In the genomic region with DNA sequence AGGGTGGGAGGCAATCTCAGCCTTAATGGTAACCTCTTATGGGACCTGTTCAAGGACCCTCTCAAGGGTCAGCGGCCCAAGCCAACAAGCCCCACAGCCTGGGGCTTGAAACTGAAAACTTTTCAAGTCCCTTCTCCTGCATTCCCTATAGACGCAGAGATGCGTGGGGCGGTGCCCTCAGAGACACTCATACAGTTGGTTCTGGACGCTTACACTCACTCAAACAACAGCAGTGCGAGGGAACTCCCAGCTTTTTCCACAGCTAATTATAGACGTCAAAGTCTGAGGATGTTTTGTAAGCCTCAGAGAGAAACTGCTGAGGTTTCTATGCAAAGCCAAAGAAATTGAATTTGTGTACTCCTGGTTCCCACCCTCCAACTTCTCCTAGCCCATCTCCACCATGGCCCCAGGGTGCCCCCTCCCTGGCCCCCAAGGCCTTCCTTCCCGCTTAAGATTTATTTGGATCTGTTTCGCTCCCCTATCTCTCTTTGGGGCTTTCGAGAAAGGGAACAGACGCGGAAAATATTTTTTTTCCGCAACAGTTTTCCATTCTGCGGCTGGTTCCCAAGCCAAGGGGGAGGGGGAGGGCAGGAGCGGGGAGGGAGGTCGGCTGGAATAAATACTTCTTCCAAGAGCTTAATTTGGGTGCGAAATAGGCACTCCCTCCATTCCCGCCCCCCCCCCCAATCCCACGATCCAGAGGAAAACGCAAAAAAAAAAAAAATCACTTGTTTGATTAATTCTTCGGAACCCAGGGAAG, we compare ENCODE assay signal across 8 mouse cellular contexts. TPM values are rescaled to one million over a fixed set of nuclear protein-coding genes. Genes with fewer than 3 reads are reported as not detected.
A peak's percentile ranks its signal among the peaks of the same experiment; 100 is the strongest.
DNase-seq lines count a peak whose midpoint lies in the region; ATAC-seq lines count a peak whose summit lies in the region.

No protein-coding gene starts in this region.

- peak overlapping the region; percentile 80 for H3K9ac ChIP-seq in heart, embryonic 16.5 days (ENCODE audit: low read length)
- peak overlapping the region; percentile 62; the same call in 1 of the 2 replicates for H3K9ac ChIP-seq in midbrain, embryonic 13.5 days (replicated peaks)

- no peak for ATAC-seq in heart, embryonic 16.5 days (replicated peaks; ENCODE audit: extremely low read depth, insufficient read depth, low FRiP score)
- no peak for ATAC-seq in midbrain, embryonic 13.5 days
- no peak for ATAC-seq in cerebellum, adult (ENCODE audit: insufficient number of reproducible peaks, low FRiP score, low TSS enrichment)

- H3K36me3 ChIP-seq in embryonic facial prominence, embryonic 10.5 days (replicated peaks) = no peaks in the 10 kb centered on the region
- H3K36me3 ChIP-seq in heart, embryonic 16.5 days (ENCODE audit: control insufficient read depth, insufficient read depth) = no peaks in the 10 kb centered on the region
- H3K36me3 ChIP-seq in limb, embryonic 10.5 days = no peaks in the 10 kb centered on the region
- no peaks in the 10 kb centered on the region for H3K36me3 ChIP-seq in midbrain, embryonic 13.5 days

- H3K27ac ChIP-seq in embryonic facial prominence, embryonic 10.5 days (replicated peaks) = peak overlapping the region; percentile 76
- H3K27ac ChIP-seq in heart, embryonic 16.5 days (ENCODE audit: low read length) = peak overlapping the region; percentile 78
- no peak overlapping the region for H3K27ac ChIP-seq in limb, embryonic 10.5 days
- H3K27ac ChIP-seq in midbrain, embryonic 13.5 days = no peak overlapping the region

- 2% methylated on average over 21 of the region's 21 CpGs for WGBS in embryonic facial prominence, embryonic 10.5 days
- 1% methylated on average over 21 of the region's 21 CpGs for WGBS in heart, embryonic 16.5 days
- WGBS in limb, embryonic 10.5 days = 3% methylated on average over 21 of the region's 21 CpGs
- WGBS in midbrain, embryonic 13.5 days = 4% methylated on average over 21 of the region's 21 CpGs

- peak overlapping the region; percentile 76 for H3K4me3 ChIP-seq in embryonic facial prominence, embryonic 10.5 days
- H3K4me3 ChIP-seq in heart, embryonic 16.5 days (ENCODE audit: low read length) = peak overlapping the region; percentile 80
- peak overlapping the region; percentile 61 for H3K4me3 ChIP-seq in limb, embryonic 10.5 days
- peak overlapping the region; percentile 53 for H3K4me3 ChIP-seq in midbrain, embryonic 13.5 days (replicated peaks)

- peak overlapping the region; percentile 94 for H3K4me2 ChIP-seq in heart, embryonic 16.5 days (ENCODE audit: low read depth, low read length)
- H3K4me2 ChIP-seq in midbrain, embryonic 13.5 days (replicated peaks) = peak overlapping the region; percentile 90

- H3K27me3 ChIP-seq in embryonic facial prominence, embryonic 10.5 days (replicated peaks; ENCODE audit: low read depth, poor library complexity, severe bottlenecking) = peaks cover 32% of the 10 kb centered on the region
- H3K27me3 ChIP-seq in heart, embryonic 16.5 days (ENCODE audit: control insufficient read depth, insufficient read depth, low read length) = no peaks in the 10 kb centered on the region
- H3K27me3 ChIP-seq in limb, embryonic 10.5 days (ENCODE audit: low read depth, poor library complexity, severe bottlenecking) = peaks cover 58% of the 10 kb centered on the region
- H3K27me3 ChIP-seq in midbrain, embryonic 13.5 days = peaks cover 20% of the 10 kb centered on the region

- peaks cover 58% of the 10 kb centered on the region for H3K4me1 ChIP-seq in embryonic facial prominence, embryonic 10.5 days
- H3K4me1 ChIP-seq in heart, embryonic 16.5 days (ENCODE audit: control insufficient read depth, insufficient read depth, low read length) = peaks cover 27% of the 10 kb centered on the region
- H3K4me1 ChIP-seq in limb, embryonic 10.5 days = peaks cover 45% of the 10 kb centered on the region
- peaks cover 41% of the 10 kb centered on the region for H3K4me1 ChIP-seq in midbrain, embryonic 13.5 days (replicated peaks)

- H3K9me3 ChIP-seq in embryonic facial prominence, embryonic 10.5 days = no peaks in the 10 kb centered on the region
- H3K9me3 ChIP-seq in heart, embryonic 16.5 days (replicated peaks; ENCODE audit: control insufficient read depth, low read length) = no peaks in the 10 kb centered on the region
- no peaks in the 10 kb centered on the region for H3K9me3 ChIP-seq in limb, embryonic 10.5 days (replicated peaks)
- no peaks in the 10 kb centered on the region for H3K9me3 ChIP-seq in midbrain, embryonic 13.5 days

- DNase-seq in gastrocnemius, adult 18-20 months (ENCODE audit: low spot score) = peak; percentile 14
- no peak for DNase-seq in gastrocnemius, postnatal 10 days
- DNase-seq in embryonic facial prominence, embryonic 10.5 days (ENCODE audit: low spot score) = peak; percentile 39
- DNase-seq in limb, embryonic 10.5 days (ENCODE audit: low spot score) = peak; percentile 47
- DNase-seq in testis, postnatal 14 days (ENCODE audit: low spot score) = no peak

RNA-seq across cellular contexts. Expression of gene Atp2b4, which starts 1.0 kb away (rescaled TPM):
- 10 to 100 TPM in 1 of 2 experiments, 1 to 10 TPM in 1; 7.1 to 11.6 TPM for total RNA-seq in gastrocnemius, adult 18-20 months (2021)
- 10 to 100 TPM; 25.2 to 35.3 TPM for total RNA-seq in gastrocnemius, postnatal 10 days (2021)
- 4.7 and 5.2 TPM in 2 replicates for polyA plus RNA-seq in embryonic facial prominence, embryonic 10.5 days (2016; fragmentation: Nextera tagmentation; extraction: Ambion mirVana)
- polyA plus RNA-seq in heart, embryonic 16.5 days (2015; fragmentation: Nextera tagmentation; extraction: Ambion mirVana) = 10.3 and 11.0 TPM in 2 replicates
- polyA plus RNA-seq in limb, embryonic 10.5 days (2016; fragmentation: Nextera tagmentation; extraction: Ambion mirVana) = 2.5 and 3.5 TPM in 2 replicates
- 7.8 and 8.2 TPM in 2 replicates for polyA plus RNA-seq in midbrain, embryonic 13.5 days (2015; fragmentation: Nextera tagmentation; extraction: Ambion mirVana)

Comparison
In these comparisons a context has a peak if more than half of its experiments do, and no peak if none do; other contexts are left out.
1. DNase-seq: peak in gastrocnemius, adult 18-20 months (single experiment), embryonic facial prominence, embryonic 10.5 days (single experiment) and limb, embryonic 10.5 days (single experiment); none in gastrocnemius, postnatal 10 days (single experiment) and testis, postnatal 14 days (single experiment).
2. H3K27ac ChIP-seq: peak in embryonic facial prominence, embryonic 10.5 days (single experiment) and heart, embryonic 16.5 days (single experiment); none in limb, embryonic 10.5 days (single experiment) and midbrain, embryonic 13.5 days (single experiment).
3. Peak in every context shown above with its lines, with median percentiles within 50 percentile points of each other: H3K4me3 ChIP-seq.